Mouse (Mus musculus) cerebellum, adult 2 months (tissue): ENCODE measurements around the gene Fgfr2. TPM values are rescaled to one million over a fixed set of nuclear protein-coding genes. Genes with fewer than 3 reads are reported as not detected.

Experiments used
- DNase-seq, 2 experiments: peaks; one replicate each; pipeline ENCODE4 v3.0.0; 2021
- H3K27ac ChIP-seq: fragments of 200-500 bp; 2 replicates; pipeline ENCODE4 v1.5.1; 2012; ENCODE audit warnings: low read length, control low read depth, inconsistent platforms; ENCODE audit not compliant: insufficient read depth
- H3K27me3 ChIP-seq: fragments of 200-500 bp; 2 replicates; pipeline ENCODE4 v1.6.1; 2012; ENCODE audit warnings: inconsistent platforms, mild to moderate bottlenecking, low read length, moderate library complexity; ENCODE audit not compliant: control insufficient read depth, insufficient read depth
- H3K4me1 ChIP-seq: fragments of 200-500 bp; 2 replicates; pipeline ENCODE4 v1.6.1; 2011; ENCODE audit warnings: low read length; ENCODE audit not compliant: control insufficient read depth, insufficient read depth
- H3K4me3 ChIP-seq: fragments of 200-500 bp; replicated peaks from 2 replicates; pipeline ENCODE3; 2011; ENCODE audit warnings: mild to moderate bottlenecking, low read depth, low read length, control low read depth; ENCODE audit not compliant: insufficient read depth
- CTCF ChIP-seq: fragments of 200-500 bp; IDR thresholded peaks from 2 replicates; pipeline ENCODE4 v1.5.1; 2011; ENCODE audit warnings: low read depth, mild to moderate bottlenecking, control low read depth, low read length, moderate library complexity, borderline replicate concordance; ENCODE audit not compliant: insufficient read depth
- POLR2A ChIP-seq: fragments of 200-500 bp; IDR thresholded peaks from 2 replicates; pipeline ENCODE4 v1.6.1; 2011; ENCODE audit warnings: low read length, control low read depth, borderline replicate concordance; ENCODE audit not compliant: insufficient read depth
- WGBS: fragments of 180-500 bp; shearing (Covaris S2); methylation state at CpG from one replicate; pipeline ENCODE4 v1.1.7; 2018; 5-methylcytosine and 5-hydroxymethylcytosine counted together
- polyA plus RNA-seq: library from polyadenylated mRNA; depleted of rRNA; stranded (reverse); fragments of >200 nt; gene quantifications from 2 replicates; pipeline ENCODE4 v1.2.3, GENCODE M21; 2012

Fgfr2 gene
- polyA plus RNA-seq, 1 experiment, result 95.3 TPM

DNA sequence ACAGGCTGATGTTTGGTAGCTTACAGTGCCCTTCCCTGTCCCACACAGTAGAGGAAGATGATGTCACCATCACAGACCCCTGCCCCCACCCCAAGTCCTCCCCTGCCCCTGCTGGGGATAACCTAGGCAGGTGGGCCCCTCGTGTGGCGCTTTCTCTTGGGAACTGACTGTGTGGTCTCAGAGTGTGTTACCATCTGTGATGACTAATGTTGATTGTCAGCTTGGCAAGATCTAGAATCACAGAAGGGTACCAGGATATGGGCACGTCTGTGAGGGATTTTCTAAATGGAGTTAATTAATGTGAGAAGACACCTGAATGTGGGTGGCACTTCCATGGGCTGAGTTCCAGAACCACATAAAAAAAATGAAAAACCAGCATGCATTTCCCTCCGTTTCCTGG is 955.9 kb downstream of the Fgfr2 start:
- 27% methylated on average over 4 of the region's 4 CpGs for WGBS
- no peak overlapping the region for H3K27ac ChIP-seq
- DNase-seq, result no peak

DNA sequence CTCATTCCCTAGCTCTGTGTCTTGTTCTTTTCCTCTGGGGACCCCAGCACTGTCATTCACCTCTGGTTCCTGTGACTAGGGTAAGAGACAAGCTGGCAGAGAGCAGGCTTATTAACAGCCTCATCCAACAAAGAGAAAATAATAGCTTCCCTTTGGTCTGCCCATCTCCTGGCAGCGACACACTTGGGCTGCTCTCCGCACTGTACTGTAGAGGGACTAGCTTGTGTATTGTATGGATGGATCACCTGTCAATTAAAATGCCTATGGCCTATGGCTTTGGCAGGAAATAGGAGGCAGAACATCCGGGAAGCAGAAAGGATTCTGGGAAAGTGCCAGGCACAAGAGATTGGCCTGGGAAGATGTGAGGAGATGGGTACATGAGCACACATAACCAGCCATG is 960.9 kb downstream of the Fgfr2 start:
- Histone ChIP-seq H3K4me3 (no peak overlapping the region), H3K4me1 (no peaks in the 10 kb centered on the region), H3K27me3 (no peaks in the 10 kb centered on the region), H3K27ac (no peak overlapping the region)
- WGBS, result 53% methylated on average over 3 of the region's 3 CpGs
- TF ChIP-seq POLR2A, result no peak
- TF ChIP-seq CTCF, result no peak
- no peak for DNase-seq

More for the DNA sequence above, 955.9 kb downstream of the Fgfr2 start:
- Histone ChIP-seq H3K4me1 (no peaks in the 10 kb centered on the region), H3K27me3 (no peaks in the 10 kb centered on the region), H3K4me3 (no peak overlapping the region)
- TF ChIP-seq CTCF, result no peak
- no peak for TF ChIP-seq POLR2A

DNA sequence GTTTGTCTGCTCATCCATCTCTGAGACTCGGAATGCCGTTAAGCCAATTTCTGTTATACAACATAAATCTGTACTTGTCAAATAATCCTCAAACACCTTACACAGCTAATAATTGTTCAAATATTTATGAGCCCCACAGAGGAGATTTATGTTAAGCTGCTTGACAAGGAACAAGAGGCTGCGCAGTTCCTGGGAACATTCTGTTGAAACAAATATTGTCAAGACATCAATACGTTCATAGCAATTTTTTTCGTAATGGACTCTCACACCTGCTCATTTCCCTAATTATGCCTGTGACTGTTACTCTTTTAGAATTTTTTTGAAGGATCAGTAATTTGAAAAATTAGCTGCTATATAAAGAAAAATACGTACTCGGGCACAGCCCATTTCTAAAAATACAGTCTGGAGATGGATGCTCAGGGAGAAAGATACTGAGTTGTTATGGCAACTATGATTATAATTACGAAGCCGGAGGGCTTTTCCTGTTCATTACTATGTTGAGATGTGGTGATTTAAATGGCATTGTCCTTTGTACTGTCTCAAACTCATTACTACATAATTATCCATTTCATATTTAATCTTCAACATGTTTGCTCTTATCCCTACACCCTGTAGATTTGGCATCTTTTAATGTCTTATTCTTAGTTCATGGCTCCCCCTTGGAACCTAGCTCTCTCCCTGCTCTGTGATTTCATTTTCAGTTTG is 964.7 kb downstream of the Fgfr2 start:
- DNase-seq, result no peak

DNA sequence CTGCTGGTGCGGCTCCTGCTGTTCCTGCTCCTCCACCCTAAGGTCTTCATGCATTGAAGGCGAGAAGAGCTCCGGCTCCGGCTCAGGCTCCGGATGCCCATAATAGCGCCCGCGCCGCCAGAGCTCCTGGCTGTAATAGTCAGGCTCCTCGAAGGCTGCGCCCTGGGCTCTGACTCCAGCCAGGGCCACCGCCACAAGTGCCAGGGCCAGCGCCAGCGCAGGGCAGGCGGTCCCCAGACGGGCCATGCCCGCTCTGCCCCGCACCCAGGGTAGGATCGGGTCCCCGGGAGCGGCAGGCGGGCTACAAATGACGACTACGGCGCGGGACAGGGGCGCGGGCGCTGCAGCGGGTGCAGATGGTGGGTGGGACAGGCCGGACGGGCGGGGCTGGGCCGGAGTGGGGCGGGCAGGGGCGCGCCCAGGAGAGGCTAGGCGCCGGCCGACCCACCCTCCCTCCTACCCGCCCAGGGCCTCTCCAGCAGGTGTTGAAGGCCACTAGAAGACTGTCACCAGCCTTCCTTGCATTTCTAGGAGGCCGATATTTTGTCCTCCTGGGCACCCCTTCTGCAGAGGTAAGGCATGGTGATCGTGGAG is 968.7 kb downstream of the Fgfr2 start, which contains the start of gene Cpxm2:
Gene Cpxm2, minus strand, starts transcription at position 372 of the 594 bp plus-strand sequence.
- DNase-seq, result peak in 1 of 2 experiments; percentile 14
- WGBS, result 9% methylated on average over 43 of the region's 43 CpGs
- Histone ChIP-seq H3K27me3 (no peaks in the 10 kb centered on the region), H3K4me1 (0 out of 2 replicates have a peak, but pooled peaks cover 6% of the 10 kb centered on the region), H3K4me3 (no peak within 1 kb of the TSS), H3K27ac (no peak within 1 kb of the TSS)
- TF ChIP-seq POLR2A, result no peak
- no peak for TF ChIP-seq CTCF

More for the DNA sequence above, 964.7 kb downstream of the Fgfr2 start:
- 95% methylated on average over 9 of the region's 9 CpGs for WGBS
- no peak overlapping the region for H3K4me3 ChIP-seq
- no peak for TF ChIP-seq POLR2A
- TF ChIP-seq CTCF, result no peak
- 0 out of 2 replicates have a peak, but pooled peaks cover 5% of the 10 kb centered on the region for H3K4me1 ChIP-seq
- H3K27me3 ChIP-seq, result no peaks in the 10 kb centered on the region
- no peak overlapping the region for H3K27ac ChIP-seq

DNA sequence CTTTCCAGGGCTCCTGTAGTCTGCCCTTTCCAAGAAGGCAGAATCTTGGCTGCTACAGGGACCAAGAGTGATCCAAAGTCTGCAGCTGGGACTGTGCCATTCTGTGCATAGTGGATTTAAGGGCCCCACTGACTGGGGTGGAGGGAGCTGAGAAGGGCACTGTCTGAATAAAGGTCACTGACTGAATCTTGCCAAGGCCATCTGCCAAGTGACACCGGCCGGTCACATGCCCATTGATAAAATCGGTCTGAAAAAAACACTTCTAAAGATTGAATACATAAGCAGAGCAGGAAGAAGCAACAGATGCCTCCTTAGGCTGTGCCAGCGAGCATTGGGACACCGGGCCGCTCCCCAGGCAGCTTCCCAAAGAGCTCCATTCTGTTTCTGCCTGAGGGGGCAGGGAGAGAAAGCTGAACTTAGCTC is 969.4 kb downstream of the Fgfr2 start:
- 2% methylated on average over 6 of the region's 6 CpGs for WGBS
- no peak overlapping the region for H3K4me3 ChIP-seq

DNA sequence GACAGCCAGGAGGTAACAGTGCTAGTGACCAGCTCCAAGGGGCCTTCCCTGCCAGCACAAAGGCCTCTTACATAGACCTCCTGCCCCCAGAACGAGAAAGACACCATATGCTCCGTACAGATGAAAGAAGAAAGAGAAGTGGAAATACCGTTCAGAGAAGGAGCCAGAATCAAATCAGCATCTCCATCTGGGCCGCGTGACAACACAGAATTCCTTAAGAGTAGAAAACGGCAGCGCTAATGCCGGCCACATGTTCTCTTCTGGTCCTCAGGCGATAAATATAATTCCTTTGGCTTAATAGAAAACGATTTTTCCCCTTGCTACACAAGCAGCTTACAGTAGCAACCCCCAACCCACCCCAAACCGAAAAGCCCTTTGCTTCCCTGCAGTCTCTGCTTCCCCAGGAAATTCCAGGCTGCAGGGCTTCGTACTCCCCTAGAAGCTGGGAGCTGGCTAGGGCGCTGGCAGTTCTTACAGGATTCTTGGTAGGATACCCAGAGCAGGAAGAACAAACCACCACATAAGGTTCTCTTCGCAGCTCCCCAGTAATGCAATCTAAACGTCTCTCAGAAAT is 977.8 kb downstream of the Fgfr2 start:
- 67% methylated on average over 15 of the region's 15 CpGs for WGBS
- TF ChIP-seq CTCF (no peak), POLR2A (no peak)

More for the DNA sequence above, 969.4 kb downstream of the Fgfr2 start:
- H3K27ac ChIP-seq, result no peak overlapping the region
- DNase-seq, result peak; percentile 18 to 32
- 0 out of 2 replicates have a peak, but pooled peaks cover 6% of the 10 kb centered on the region for H3K4me1 ChIP-seq
- H3K27me3 ChIP-seq, result no peaks in the 10 kb centered on the region
- no peak for TF ChIP-seq POLR2A
- TF ChIP-seq CTCF, result no peak

DNA sequence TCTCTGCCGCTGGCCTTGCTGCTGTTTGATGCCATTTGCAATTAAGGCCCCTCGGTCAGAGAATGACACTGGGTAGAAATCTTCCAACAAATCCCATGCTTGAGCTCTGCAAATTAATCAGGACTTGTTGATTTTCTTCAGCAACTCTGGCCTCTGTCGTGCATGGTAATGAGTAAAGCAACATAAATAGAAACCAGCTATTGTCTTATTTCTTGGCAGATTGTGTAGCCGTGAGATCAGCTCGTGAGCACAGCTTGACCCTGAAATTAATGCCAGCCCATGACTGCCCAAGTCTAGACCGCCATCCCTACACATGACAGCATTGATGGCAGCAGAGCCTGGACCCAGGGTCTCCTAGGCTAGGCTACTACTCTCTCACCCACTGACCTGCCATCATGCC is 994.5 kb downstream of the Fgfr2 start:
- no peak overlapping the region for H3K27ac ChIP-seq
- TF ChIP-seq CTCF, result no peak
- no peak for TF ChIP-seq POLR2A
- H3K4me1 ChIP-seq, result no peaks in the 10 kb centered on the region
- WGBS, result 18% methylated on average over 6 of the region's 6 CpGs
- DNase-seq, result peak in 1 of 2 experiments; percentile 6
- no peaks in the 10 kb centered on the region for H3K27me3 ChIP-seq
- no peak overlapping the region for H3K4me3 ChIP-seq

More for the DNA sequence above, 977.8 kb downstream of the Fgfr2 start:
- H3K27me3 ChIP-seq, result no peaks in the 10 kb centered on the region
- no peak for DNase-seq
- H3K27ac ChIP-seq, result no peak overlapping the region
- H3K4me3 ChIP-seq, result no peak overlapping the region
- H3K4me1 ChIP-seq, result no peaks in the 10 kb centered on the region

DNA sequence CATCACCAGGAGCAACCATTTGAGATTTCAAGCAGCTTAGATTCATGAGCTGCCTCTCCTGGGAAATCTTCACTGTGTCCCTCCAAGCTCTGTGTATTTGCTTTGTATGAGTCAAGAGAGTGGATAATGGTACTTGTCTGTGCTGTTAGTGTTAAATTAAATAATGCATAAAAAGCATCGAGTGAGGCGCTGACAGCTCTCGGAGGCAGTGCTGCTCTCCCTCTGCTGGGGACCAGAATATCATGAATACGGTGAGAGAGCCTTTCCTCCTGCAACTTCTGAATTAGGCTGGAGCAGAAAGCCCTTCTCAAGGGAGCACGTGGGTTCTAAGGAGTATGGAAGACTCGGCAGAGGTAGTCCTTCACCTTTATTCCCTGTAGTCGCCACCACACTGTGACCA is 998.2 kb downstream of the Fgfr2 start:
- no peak overlapping the region for H3K27ac ChIP-seq
- no peaks in the 10 kb centered on the region for H3K27me3 ChIP-seq
- no peak for TF ChIP-seq CTCF
- no peak for TF ChIP-seq POLR2A
- no peak overlapping the region for H3K4me3 ChIP-seq
- 80% methylated on average over 7 of the region's 7 CpGs for WGBS
- no peak for DNase-seq
- no peaks in the 10 kb centered on the region for H3K4me1 ChIP-seq
